Mouse (Mus musculus) MEL (cell line): ENCODE measurements around the gene Tmem150c. TPM values are rescaled to one million over a fixed set of nuclear protein-coding genes. Genes with fewer than 3 reads are reported as not detected.

Experiments used
- DNase-seq: peaks from one replicate; pipeline ENCODE4 v3.0.0; 2011; ENCODE audit warnings: low read depth, low spot score
- H3K27ac ChIP-seq: 2 replicates; pipeline ENCODE4 v1.5.1; 2012; ENCODE audit warnings: low read depth, mild to moderate bottlenecking, control low read depth, low read length, moderate library complexity; ENCODE audit not compliant: control insufficient read depth
- H3K27me3 ChIP-seq, 2 experiments: fragments of 150-350 bp in 1 of 2; sonication (generic) in 1 of 2; 2 replicates each; pipeline ENCODE4 v1.6.1; 2012; ENCODE audit warnings: low read length in 2 of 2, mild to moderate bottlenecking in 2 of 2, improper control_type of control experiment in 1 of 2, moderate library complexity in 1 of 2; ENCODE audit not compliant: insufficient read depth in 2 of 2, control insufficient read depth in 1 of 2
- H3K36me3 ChIP-seq, 2 experiments: 2 replicates each; pipeline ENCODE4 v1.6.1; 2012 to 2014; ENCODE audit warnings: low read length in 2 of 2, improper control_type of control experiment in 1 of 2, inconsistent platforms in 1 of 2, mild to moderate bottlenecking in 1 of 2; ENCODE audit not compliant: insufficient read depth in 2 of 2, control insufficient read depth in 1 of 2
- H3K4me1 ChIP-seq, 2 experiments: fragments of 150-350 bp in 1 of 2; sonication (generic) in 1 of 2; 2 replicates each; pipeline ENCODE4 v1.6.1; 2012; ENCODE audit warnings: low read length in 2 of 2, improper control_type of control experiment in 1 of 2, mild to moderate bottlenecking in 1 of 2; ENCODE audit not compliant: insufficient read depth in 2 of 2, control insufficient read depth in 1 of 2
- H3K4me3 ChIP-seq, 2 experiments: fragments of 150-350 bp in 1 of 2; sonication (generic) in 1 of 2; 2 replicates each; pipeline ENCODE4 v1.5.1; 2012; ENCODE audit warnings: low read depth in 2 of 2, low read length in 2 of 2, mild to moderate bottlenecking in 2 of 2, moderate library complexity in 2 of 2, control low read depth in 1 of 2, improper control_type of control experiment in 1 of 2; ENCODE audit not compliant: control insufficient read depth in 1 of 2, insufficient read depth in 1 of 2
- H3K79me2 ChIP-seq: 2 replicates; pipeline ENCODE4 v1.6.1; 2012; ENCODE audit warnings: mild to moderate bottlenecking, low read length, moderate library complexity; ENCODE audit not compliant: control insufficient read depth, poor library complexity, insufficient read depth
- H3K9ac ChIP-seq: 2 replicates; pipeline ENCODE4 v1.6.1; 2012; ENCODE audit warnings: low read depth, mild to moderate bottlenecking, control low read depth, low read length, moderate library complexity; ENCODE audit not compliant: control insufficient read depth, poor library complexity, severe bottlenecking
- H3K9me3 ChIP-seq: fragments of 150-350 bp; sonication (generic); replicated peaks from 2 replicates; pipeline ENCODE4 v1.6.1; 2012; ENCODE audit warnings: mild to moderate bottlenecking, low read length, improper control_type of control experiment, moderate library complexity; ENCODE audit not compliant: insufficient read depth
- CHD1 ChIP-seq: IDR thresholded peaks from 2 replicates; pipeline ENCODE4 v1.6.1; 2012; ENCODE audit warnings: low read depth, mild to moderate bottlenecking, inconsistent platforms, low read length, improper control_type of control experiment
- CHD2 ChIP-seq: IDR thresholded peaks from 2 replicates; pipeline ENCODE4 v1.6.1; 2011; ENCODE audit warnings: low read length, improper control_type of control experiment
- HCFC1 ChIP-seq: IDR thresholded peaks from 2 replicates; pipeline ENCODE4 v1.6.1; 2012; ENCODE audit warnings: low read depth, mild to moderate bottlenecking, inconsistent platforms, low read length, improper control_type of control experiment, moderate library complexity
- MEF2A ChIP-seq: IDR thresholded peaks from 2 replicates; pipeline ENCODE4 v1.6.1; 2014; ENCODE audit warnings: low read depth, mild to moderate bottlenecking, inconsistent platforms, low read length, improper control_type of control experiment; ENCODE audit not compliant: poor library complexity, insufficient replicate concordance, severe bottlenecking; ENCODE audit errors: extremely low read depth
- MYB ChIP-seq: IDR thresholded peaks from 2 replicates; pipeline ENCODE4 v1.6.1; 2011; ENCODE audit warnings: mild to moderate bottlenecking, low read depth, low read length, improper control_type of control experiment
- NRF1 ChIP-seq: IDR thresholded peaks from 2 replicates; pipeline ENCODE4 v1.6.1; 2014; ENCODE audit warnings: low read depth, mild to moderate bottlenecking, inconsistent platforms, low read length, improper control_type of control experiment, moderate library complexity; ENCODE audit not compliant: poor library complexity, insufficient read depth, severe bottlenecking
- POLR2AphosphoS2 ChIP-seq: IDR thresholded peaks from 2 replicates; pipeline ENCODE4 v1.6.1; 2011; ENCODE audit warnings: low read length, improper control_type of control experiment
- POLR2AphosphoS5 ChIP-seq: IDR thresholded peaks from 2 replicates; pipeline ENCODE4 v1.6.1; 2012; ENCODE audit warnings: low read depth, borderline replicate concordance, mild to moderate bottlenecking, inconsistent platforms, low read length, moderate library complexity, mixed read lengths
- SMC3 ChIP-seq: IDR thresholded peaks from 2 replicates; pipeline ENCODE4 v1.6.1; 2011; ENCODE audit warnings: low read depth, low read length, improper control_type of control experiment
- TBP ChIP-seq: IDR thresholded peaks from 2 replicates; pipeline ENCODE4 v1.8.0; 2011; ENCODE audit warnings: low read depth, low read length, improper control_type of control experiment
- TCF12 ChIP-seq: IDR thresholded peaks from 2 replicates; pipeline ENCODE4 v1.6.1; 2014; ENCODE audit warnings: low read depth, mild to moderate bottlenecking, inconsistent platforms, low read length, improper control_type of control experiment, moderate library complexity
- UBTF ChIP-seq: IDR thresholded peaks from 2 replicates; pipeline ENCODE4 v1.6.1; 2012; ENCODE audit warnings: low read depth, mild to moderate bottlenecking, inconsistent platforms, low read length, improper control_type of control experiment, moderate library complexity, borderline replicate concordance; ENCODE audit not compliant: insufficient read depth
- USF2 ChIP-seq, 2 experiments: IDR thresholded peaks; 2 replicates each; pipeline ENCODE4 v1.6.1; 2011 to 2012; ENCODE audit warnings: improper control_type of control experiment in 2 of 2, low read length in 2 of 2, borderline replicate concordance in 1 of 2, inconsistent platforms in 1 of 2, low read depth in 1 of 2, mild to moderate bottlenecking in 1 of 2; ENCODE audit not compliant: insufficient read depth in 1 of 2
- polyA plus RNA-seq, 2 experiments: library from polyadenylated mRNA; stranded (reverse) in 1 of 2; unstranded in 1 of 2; fragments of >175 nt in 1 of 2; fragments of >200 nt in 1 of 2; gene quantifications; 2 replicates each; pipeline versions ENCODE4 v1.2.1 to v1.2.4; 2012; ENCODE audit warnings: low replicate concordance in 2 of 2, low read depth in 1 of 2; ENCODE audit not compliant: insufficient read length in 2 of 2, insufficient read depth in 1 of 2, missing spikeins in 1 of 2
- total RNA-seq: library from RNA; depleted of rRNA; stranded (reverse); fragments of 300-350 nt; gene quantifications from 2 replicates; pipeline ENCODE4 v1.2.3, GENCODE M21; 2012

The Tmem150c gene
- total and polyA plus RNA-seq, 3 experiments: 0.04 to 0.06 TPM; not detected in 1

- Histone ChIP-seq H3K27me3 (no peaks in the 10 kb centered on the region; a peak in 1 of 4 replicates), H3K36me3 (no peaks in the 10 kb centered on the region), H3K79me2 (no peaks in the 10 kb centered on the region), H3K4me1 (no peaks in the 10 kb centered on the region), H3K4me3 (no peak overlapping the region), H3K27ac (no peak overlapping the region), H3K9me3 (no peaks in the 10 kb centered on the region), H3K9ac (no peak overlapping the region)
- no peak for DNase-seq
- TF ChIP-seq CHD2: no peak
- no peak for TF ChIP-seq MEF2A
- no peak for TF ChIP-seq NRF1
These were observed 27.7 kb upstream of the Tmem150c start for GRCm38 (mm10) chr5:100187035-100187901.

DNA sequence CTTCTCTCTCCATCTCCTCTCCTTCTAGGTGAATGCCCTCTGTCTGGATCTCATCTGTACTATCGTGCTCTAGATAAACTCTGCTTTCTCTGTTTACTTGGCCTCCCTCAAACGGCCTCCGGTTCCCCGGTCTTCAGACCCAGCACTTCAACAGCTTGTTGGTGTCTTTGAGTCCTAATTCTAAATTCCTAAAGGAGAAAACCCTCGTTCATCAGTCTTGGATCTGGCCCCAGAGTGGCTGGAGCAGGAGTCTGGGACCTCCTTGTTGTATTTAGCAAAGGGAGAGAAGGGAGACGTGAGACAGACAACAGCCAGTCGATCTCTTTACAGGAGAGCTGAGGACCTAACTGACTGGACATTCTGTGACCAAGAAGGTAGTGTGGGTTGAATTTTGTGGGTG, 27.0 kb upstream of the Tmem150c start:
- no peaks in the 10 kb centered on the region for H3K4me1 ChIP-seq
- H3K79me2 ChIP-seq: no peaks in the 10 kb centered on the region
- H3K27ac ChIP-seq: no peak overlapping the region
- no peak for TF ChIP-seq UBTF
- no peak for TF ChIP-seq USF2 (IDR thresholded peaks at IDR 0.05; ENCODE audit: borderline replicate concordance in 1 of 2, insufficient read depth in 1 of 2, low read depth in 1 of 2, low read length in 2 of 2)
- no peak for TF ChIP-seq SMC3
- no peak for TF ChIP-seq TBP
- TF ChIP-seq POLR2AphosphoS5: no peak
- no peak for TF ChIP-seq POLR2AphosphoS2
- no peak for TF ChIP-seq HCFC1
- TF ChIP-seq NRF1: no peak
- TF ChIP-seq CHD1: no peak
- TF ChIP-seq MYB: no peak
- TF ChIP-seq TCF12: no peak
- no peaks in the 10 kb centered on the region for H3K36me3 ChIP-seq
- no peak overlapping the region for H3K4me3 ChIP-seq
- H3K9ac ChIP-seq: no peak overlapping the region
- no peaks in the 10 kb centered on the region for H3K9me3 ChIP-seq
- no peak for DNase-seq
- H3K27me3 ChIP-seq: no peaks in the 10 kb centered on the region; a peak in 1 of 4 replicates
